Mouse (Mus musculus): ENCODE measurements at regions not wholly inside any gene's neighbourhood (a gene's known extent, or its start where the extent isn't known, plus 50 kb on each side); places are given as distances from the start of the nearest gene placed in this dataset.
A peak's percentile ranks its signal among the peaks of the same experiment; 100 is the strongest.

- DNase-seq: no peak
Measured at GRCm38 (mm10) chr4:96895223-96895622, 110.2 kb upstream of the Gm12695 start.

DNA sequence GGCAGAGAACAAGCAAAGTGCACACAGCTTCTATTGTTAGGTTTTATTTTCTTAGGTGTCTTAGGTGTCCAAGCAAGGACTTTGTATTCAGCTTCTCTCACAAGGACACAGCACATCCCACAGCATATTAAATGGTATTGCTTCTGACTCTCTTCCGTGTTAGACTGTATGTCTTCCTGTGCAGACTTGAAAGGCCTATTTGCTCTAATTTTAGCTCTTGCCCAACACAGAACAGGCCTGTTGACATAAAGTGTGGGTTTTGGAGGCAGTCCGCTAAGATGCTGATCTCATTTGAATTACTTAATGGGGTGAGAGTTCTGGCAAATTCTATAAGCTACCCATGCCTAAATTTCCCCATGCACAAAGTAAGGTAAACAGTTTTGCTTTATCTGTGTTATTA, 96.1 kb upstream of the Gm12695 start:
- DNase-seq: peak in 1 of 2 experiments; percentile 6

GRCm38 (mm10) chr4:96878016-96878415, 93.0 kb upstream of the Gm12695 start:
- DNase-seq: no peak

DNA sequence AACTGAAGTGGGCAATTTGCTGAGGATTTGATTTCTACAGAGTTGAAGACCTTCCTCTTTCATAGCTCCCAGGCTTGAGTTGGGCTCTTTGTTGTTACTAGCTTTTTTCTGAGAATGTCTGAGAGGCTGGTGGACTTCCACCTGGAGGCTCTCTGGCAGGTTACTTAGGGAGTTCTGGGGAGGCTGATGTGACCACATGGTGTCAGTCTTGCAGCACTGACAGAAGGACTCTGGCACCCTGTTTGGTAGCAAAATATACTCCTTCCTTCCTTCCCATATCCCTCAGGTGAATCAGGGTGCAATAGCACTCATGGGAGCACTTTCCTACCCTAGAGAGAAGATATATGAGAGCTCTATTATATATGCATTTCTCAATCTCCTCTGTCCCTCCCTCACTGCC, 89.7 kb upstream of the Gm12695 start:
- no peak for DNase-seq

DNA sequence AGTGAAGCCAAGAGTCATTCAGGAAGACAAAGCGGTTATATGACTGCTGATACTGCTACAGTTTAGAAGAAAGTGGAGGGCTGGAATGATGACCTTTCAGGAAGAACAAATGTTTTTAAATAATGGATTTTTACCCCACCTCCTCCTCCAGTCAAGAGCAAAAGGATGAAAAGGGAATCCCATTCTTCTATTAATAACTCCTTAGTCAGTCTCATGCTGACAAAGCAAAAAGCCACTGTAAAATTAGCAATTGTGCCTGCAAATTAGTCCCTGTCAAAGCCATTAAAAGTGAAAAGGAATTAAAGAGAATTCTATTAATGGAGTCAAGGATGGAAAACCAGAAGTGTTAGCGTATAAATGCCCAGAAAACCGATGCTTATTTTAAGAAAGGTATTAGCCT, 60.2 kb upstream of the Gm12695 start:
- DNase-seq: no peak
